Mouse (Mus musculus) limb, embryonic 13.5 days (tissue): ENCODE measurements at regions not wholly inside any gene's neighbourhood (a gene's known extent, or its start where the extent isn't known, plus 50 kb on each side); places are given as distances from the start of the nearest gene placed in this dataset.
"Not testable (repeated sequence)": the region's sequence is repeated elsewhere in the genome, so short reads cannot be mapped to it uniquely, and the experiment has no call there.

Experiments used
- ATAC-seq: fragments of 200-750 bp; cut with Nextera tagmentation; 2 replicates; pipeline ENCODE4 v1.8.0; 2017; ENCODE audit warnings: low read depth, moderate number of reproducible peaks, moderate TSS enrichment; ENCODE audit not compliant: low FRiP score
- H3K27ac ChIP-seq: fragments of 300-500 bp; sonication (generic); 2 replicates; pipeline ENCODE4 v1.5.1; 2015; ENCODE audit warnings: inconsistent platforms, mild to moderate bottlenecking, moderate library complexity
- H3K27me3 ChIP-seq: fragments of 300-500 bp; sonication (generic); 2 replicates; pipeline ENCODE4 v1.6.1; 2015; ENCODE audit warnings: mild to moderate bottlenecking, inconsistent platforms
- H3K36me3 ChIP-seq: fragments of 300-500 bp; sonication (generic); 2 replicates; pipeline ENCODE4 v1.6.1; 2015; ENCODE audit warnings: inconsistent platforms, mild to moderate bottlenecking, moderate library complexity
- H3K4me1 ChIP-seq: fragments of 300-500 bp; sonication (generic); 2 replicates; pipeline ENCODE4 v1.6.1; 2015; ENCODE audit warnings: inconsistent platforms
- H3K4me2 ChIP-seq: fragments of 300-500 bp; sonication (generic); replicated peaks from 2 replicates; pipeline ENCODE4 v1.6.1; 2015; ENCODE audit warnings: inconsistent platforms, mild to moderate bottlenecking, moderate library complexity
- H3K4me3 ChIP-seq: fragments of 300-500 bp; sonication (generic); 2 replicates; pipeline ENCODE4 v1.5.1; 2015; ENCODE audit warnings: moderate library complexity, mild to moderate bottlenecking, inconsistent platforms
- H3K9ac ChIP-seq: fragments of 300-500 bp; sonication (generic); 2 replicates; pipeline ENCODE4 v1.6.1; 2015; ENCODE audit warnings: mild to moderate bottlenecking, inconsistent platforms
- H3K9me3 ChIP-seq: fragments of 300-500 bp; sonication (generic); 2 replicates; pipeline ENCODE4 v1.6.1; 2016; ENCODE audit warnings: inconsistent platforms
- WGBS: fragments of 180-500 bp; shearing (Covaris S2); methylation state at CpG from one replicate; pipeline ENCODE4 v1.1.7; 2015; 5-methylcytosine and 5-hydroxymethylcytosine counted together

DNA sequence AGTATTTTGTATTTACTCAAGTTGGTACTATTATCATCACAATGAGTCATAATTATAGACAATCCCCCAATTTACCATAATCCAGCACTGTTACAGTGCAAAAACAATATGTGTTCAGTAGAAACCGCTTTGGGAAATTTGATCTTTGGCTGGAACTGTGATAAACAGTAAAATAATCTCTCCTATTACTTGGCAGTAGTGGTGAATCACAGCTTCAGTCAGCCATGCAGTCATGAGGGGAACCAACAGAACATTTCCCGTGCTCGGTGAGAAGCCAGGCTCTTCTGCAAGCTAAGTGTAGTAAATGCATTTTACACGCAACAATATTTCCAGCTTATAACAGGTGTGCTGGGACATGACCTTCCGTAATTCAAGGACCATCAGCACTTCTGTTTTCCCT lies 822.7 kb upstream of the Kirrel3 start:
- Histone ChIP-seq H3K4me1 (peaks cover 12% of the 10 kb centered on the region; the same call in 1 of the 2 replicates), H3K4me2 (no peak overlapping the region), H3K27me3 (no peaks in the 10 kb centered on the region), H3K36me3 (no peaks in the 10 kb centered on the region), H3K4me3 (no peak overlapping the region), H3K9ac (no peak overlapping the region), H3K27ac (no peak overlapping the region), H3K9me3 (peaks cover 4% of the 10 kb centered on the region; the same call in 1 of the 2 replicates)
- no peak for ATAC-seq
- 63% methylated on average over 5 of the region's 5 CpGs for WGBS

DNA sequence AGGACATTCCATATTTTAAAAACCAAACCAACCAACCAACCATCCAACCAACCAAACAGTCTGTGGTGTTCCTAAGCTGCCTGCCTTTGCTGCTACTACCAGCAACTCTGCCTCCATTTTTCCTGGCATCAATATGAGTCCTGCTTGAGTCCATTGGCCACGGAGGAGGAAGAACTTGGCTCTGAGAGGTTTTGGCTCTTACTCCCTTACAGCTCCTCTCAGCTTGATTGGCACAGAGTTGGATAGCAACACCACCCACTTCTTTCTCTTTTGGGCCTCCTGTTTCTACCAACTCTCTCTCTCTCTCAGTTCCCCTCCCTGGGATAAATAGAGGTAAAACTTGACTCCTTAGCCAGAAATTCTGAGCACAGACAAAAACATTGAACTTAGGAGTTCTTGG lies 804.6 kb upstream of the Kirrel3 start:
- Histone ChIP-seq H3K27me3 (no peaks in the 10 kb centered on the region), H3K27ac (no peak overlapping the region), H3K4me1 (peaks cover 3% of the 10 kb centered on the region; the same call in 1 of the 2 replicates), H3K9ac (no peak overlapping the region), H3K4me3 (no peak overlapping the region), H3K9me3 (no peaks in the 10 kb centered on the region), H3K36me3 (no peaks in the 10 kb centered on the region), H3K4me2 (no peak overlapping the region)
- no peak for ATAC-seq
- 63% methylated on average over 1 of the region's 1 CpGs for WGBS

DNA sequence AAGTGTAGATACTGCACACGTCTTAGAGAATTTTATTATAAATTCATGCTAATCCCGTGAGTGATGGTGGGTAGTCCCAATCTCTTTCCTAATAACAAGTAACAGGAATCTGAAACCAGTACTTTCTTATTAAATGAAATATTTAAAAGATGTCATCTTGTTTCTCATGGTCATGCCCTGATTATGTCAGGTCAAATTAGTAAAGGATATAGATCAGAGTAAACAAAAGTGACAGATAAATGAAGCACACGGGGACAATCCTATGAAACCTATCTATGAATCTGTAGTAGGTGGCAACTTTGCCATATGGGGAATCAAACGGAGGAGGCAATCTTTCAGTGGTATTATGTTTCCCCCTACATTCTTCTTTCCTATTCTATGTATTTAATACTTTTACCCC lies 794.0 kb upstream of the Kirrel3 start:
- no peak overlapping the region for H3K4me2 ChIP-seq

DNA sequence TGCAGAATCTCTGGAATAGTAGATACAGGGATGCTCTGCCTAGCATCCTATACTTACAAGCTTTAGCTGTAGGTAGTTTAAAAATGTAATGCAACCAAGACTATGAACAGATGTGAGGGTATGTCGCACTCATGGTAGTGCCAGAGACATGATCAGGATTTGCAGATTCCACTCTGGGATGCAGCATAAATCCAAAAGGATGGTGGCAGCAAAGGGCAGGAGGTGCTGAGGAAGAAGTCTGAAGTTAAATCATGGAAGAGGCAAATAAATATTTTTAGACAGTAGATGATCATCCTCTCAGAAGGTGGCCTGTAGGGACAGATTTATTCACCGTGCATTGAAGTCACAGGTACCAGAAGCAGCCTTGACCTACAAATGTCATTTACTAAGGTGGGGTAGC lies 768.1 kb upstream of the Kirrel3 start:
- no peak for ATAC-seq
- H3K4me1 ChIP-seq = no peaks in the 10 kb centered on the region
- H3K4me3 ChIP-seq = no peak overlapping the region
- H3K27me3 ChIP-seq = no peaks in the 10 kb centered on the region
- no peaks in the 10 kb centered on the region for H3K36me3 ChIP-seq
- no peak overlapping the region for H3K27ac ChIP-seq
- H3K9me3 ChIP-seq = no peaks in the 10 kb centered on the region
- H3K4me2 ChIP-seq = no peak overlapping the region
- H3K9ac ChIP-seq = no peak overlapping the region
- 81% methylated on average over 2 of the region's 2 CpGs for WGBS

More for the DNA sequence above, 794.0 kb upstream of the Kirrel3 start:
- Histone ChIP-seq H3K27me3 (no peaks in the 10 kb centered on the region), H3K36me3 (no peaks in the 10 kb centered on the region), H3K9ac (no peak overlapping the region), H3K9me3 (no peaks in the 10 kb centered on the region), H3K4me3 (no peak overlapping the region), H3K4me1 (no peaks in the 10 kb centered on the region), H3K27ac (no peak overlapping the region)
- ATAC-seq = no peak
- WGBS = 71% methylated on average over 4 of the region's 4 CpGs

DNA sequence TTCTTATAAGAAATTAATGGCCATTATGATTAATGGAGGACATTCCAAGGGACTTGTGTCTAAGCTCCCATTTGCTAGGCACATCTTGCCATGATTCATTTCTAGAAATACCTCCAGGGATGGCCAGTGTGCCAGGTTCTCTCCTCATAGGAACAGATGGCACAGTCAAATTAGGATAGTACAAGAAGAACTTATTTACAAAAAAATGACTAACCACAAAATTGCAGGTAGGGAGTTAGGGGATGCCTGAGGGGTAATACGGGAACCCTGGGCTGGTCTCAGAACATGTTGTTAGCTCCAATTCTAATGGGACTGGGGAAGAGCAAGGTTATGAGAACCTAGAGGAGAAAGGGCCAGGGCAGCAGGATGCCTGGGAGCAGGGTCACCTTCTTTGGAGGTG lies 760.9 kb upstream of the Kirrel3 start:
- Histone ChIP-seq H3K4me1 (no peaks in the 10 kb centered on the region), H3K27me3 (no peaks in the 10 kb centered on the region), H3K4me3 (no peak overlapping the region), H3K4me2 (no peak overlapping the region), H3K9me3 (no peaks in the 10 kb centered on the region; the same call in 1 of the 2 replicates), H3K9ac (no peak overlapping the region), H3K36me3 (no peaks in the 10 kb centered on the region), H3K27ac (no peak overlapping the region)
- WGBS = 97% methylated on average over 1 of the region's 1 CpGs
- ATAC-seq = no peak

DNA sequence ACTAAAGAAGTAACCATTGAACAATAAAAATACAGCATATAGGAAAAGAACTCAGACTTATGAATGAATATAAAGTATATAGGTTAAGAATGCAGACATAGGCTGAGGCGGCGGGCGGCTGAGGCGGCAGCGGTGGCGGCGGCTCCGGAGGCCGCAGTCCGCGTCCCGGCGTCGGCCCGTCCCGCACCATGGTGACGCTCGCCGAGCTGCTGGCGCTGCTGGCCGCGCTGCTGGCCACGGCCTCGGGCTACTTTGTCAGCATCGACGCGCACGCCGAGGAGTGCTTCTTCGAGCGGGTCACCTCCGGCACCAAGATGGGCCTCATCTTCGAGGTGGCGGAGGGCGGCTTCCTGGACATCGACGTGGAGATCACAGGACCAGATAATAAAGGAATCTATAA lies 757.6 kb upstream of the Kirrel3 start:
- WGBS = 83% methylated on average over 25 of the region's 37 CpGs

DNA sequence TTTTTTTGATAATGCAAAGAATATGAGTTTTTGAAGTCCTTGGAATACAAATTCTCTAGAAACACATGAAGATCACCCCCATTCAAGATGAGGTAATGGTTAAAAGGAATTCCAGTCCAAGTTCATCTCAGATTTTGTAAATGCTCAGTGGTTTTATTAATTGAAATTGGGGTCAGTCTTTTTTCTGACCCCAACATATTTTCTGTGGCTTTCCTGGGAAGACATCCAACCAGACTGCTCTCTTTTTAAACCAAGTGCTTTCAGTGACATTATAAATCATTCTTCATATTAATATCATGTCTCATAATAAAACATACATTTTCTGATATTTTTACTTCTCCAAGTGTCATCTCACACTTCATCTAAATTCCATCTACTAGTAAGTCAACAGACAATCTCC lies 725.0 kb upstream of the Kirrel3 start:
- H3K4me3 ChIP-seq = no peak overlapping the region
- H3K4me1 ChIP-seq = no peaks in the 10 kb centered on the region
- H3K27ac ChIP-seq = no peak overlapping the region
- no peaks in the 10 kb centered on the region for H3K36me3 ChIP-seq
- no peaks in the 10 kb centered on the region for H3K27me3 ChIP-seq
- no peak for ATAC-seq
- no peaks in the 10 kb centered on the region for H3K9me3 ChIP-seq
- H3K9ac ChIP-seq = no peak overlapping the region
- no peak overlapping the region for H3K4me2 ChIP-seq

More for the DNA sequence above, 757.6 kb upstream of the Kirrel3 start:
- not testable (repeated sequence) for H3K27me3 ChIP-seq, H3K4me2 ChIP-seq, H3K4me3 ChIP-seq, H3K36me3 ChIP-seq, H3K27ac ChIP-seq, H3K4me1 ChIP-seq, H3K9ac ChIP-seq, H3K9me3 ChIP-seq, ATAC-seq

DNA sequence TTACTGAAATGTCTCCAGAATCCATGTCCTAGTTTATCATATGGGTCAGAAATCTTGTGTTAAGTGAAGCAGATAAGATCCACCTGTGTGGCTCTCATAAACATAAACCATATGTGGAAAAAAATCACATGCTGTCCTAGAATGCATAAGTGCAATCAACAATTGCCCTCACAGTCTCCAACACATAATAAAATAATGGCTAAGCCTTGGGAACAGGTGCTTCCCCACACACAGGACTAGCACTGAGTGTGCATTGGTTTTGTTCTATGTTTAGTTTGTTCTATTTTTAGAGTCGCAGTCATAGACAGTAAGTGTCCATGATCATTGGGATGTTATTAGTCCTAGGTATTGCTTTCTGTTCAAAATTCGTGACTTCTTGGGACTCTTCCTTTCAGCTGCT lies 719.5 kb upstream of the Kirrel3 start:
- Histone ChIP-seq H3K9ac (no peak overlapping the region), H3K27me3 (no peaks in the 10 kb centered on the region), H3K36me3 (no peaks in the 10 kb centered on the region), H3K9me3 (no peaks in the 10 kb centered on the region), H3K4me3 (no peak overlapping the region), H3K4me2 (no peak overlapping the region), H3K4me1 (no peaks in the 10 kb centered on the region), H3K27ac (no peak overlapping the region)
- WGBS = 87% methylated on average over 2 of the region's 2 CpGs
- ATAC-seq = no peak

DNA sequence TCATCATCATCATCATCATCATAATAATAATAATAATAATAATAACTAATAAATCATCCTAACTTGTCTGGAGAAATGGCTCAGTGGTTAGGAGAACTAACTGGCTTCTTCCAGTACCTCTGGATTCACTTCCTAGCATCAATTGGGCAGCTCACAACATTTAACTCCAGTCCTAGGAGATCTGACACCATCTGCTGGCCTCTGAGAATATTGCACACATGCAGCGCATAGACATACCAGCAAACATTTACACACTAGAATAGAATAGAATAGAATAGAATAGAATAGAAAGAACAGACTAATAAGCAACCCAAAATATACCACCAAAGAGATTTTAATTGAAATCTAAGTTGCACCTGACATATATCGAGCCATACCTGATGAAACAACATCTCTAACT lies 715.9 kb upstream of the Kirrel3 start:
- no peaks in the 10 kb centered on the region for H3K27me3 ChIP-seq
- no peak for ATAC-seq
- WGBS = 89% methylated on average over 2 of the region's 2 CpGs

DNA sequence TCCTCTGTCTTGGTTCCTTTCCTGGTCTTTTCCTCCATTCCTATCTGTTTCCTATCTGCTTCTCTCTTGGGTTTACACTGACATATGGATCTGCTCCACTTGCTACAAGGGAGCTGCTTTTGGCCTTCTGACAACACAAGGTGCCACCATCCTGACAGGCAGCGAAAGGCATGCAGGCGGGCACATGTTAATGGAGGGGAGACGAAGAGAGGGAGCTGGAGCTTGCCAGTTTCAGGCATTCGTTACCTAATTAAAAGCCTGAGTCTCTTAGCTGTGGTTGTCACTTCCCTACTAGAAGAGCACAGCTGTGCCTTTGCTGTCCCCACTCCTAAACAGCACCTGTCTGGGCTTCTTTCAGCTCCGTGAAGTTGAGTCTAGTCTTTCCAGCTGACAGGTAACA lies 711.5 kb upstream of the Kirrel3 start:
- WGBS = 66% methylated on average over 5 of the region's 5 CpGs
- Histone ChIP-seq H3K4me3 (no peak overlapping the region), H3K9me3 (no peaks in the 10 kb centered on the region), H3K27me3 (no peaks in the 10 kb centered on the region), H3K27ac (no peak overlapping the region), H3K4me1 (no peaks in the 10 kb centered on the region), H3K9ac (no peak overlapping the region), H3K4me2 (no peak overlapping the region), H3K36me3 (no peaks in the 10 kb centered on the region)
- ATAC-seq = no peak

More for the DNA sequence above, 715.9 kb upstream of the Kirrel3 start:
- no peak overlapping the region for H3K27ac ChIP-seq
- H3K36me3 ChIP-seq = no peaks in the 10 kb centered on the region
- no peaks in the 10 kb centered on the region for H3K4me1 ChIP-seq
- no peak overlapping the region for H3K4me3 ChIP-seq
- no peak overlapping the region for H3K9ac ChIP-seq
- H3K4me2 ChIP-seq = no peak overlapping the region
- H3K9me3 ChIP-seq = no peaks in the 10 kb centered on the region

DNA sequence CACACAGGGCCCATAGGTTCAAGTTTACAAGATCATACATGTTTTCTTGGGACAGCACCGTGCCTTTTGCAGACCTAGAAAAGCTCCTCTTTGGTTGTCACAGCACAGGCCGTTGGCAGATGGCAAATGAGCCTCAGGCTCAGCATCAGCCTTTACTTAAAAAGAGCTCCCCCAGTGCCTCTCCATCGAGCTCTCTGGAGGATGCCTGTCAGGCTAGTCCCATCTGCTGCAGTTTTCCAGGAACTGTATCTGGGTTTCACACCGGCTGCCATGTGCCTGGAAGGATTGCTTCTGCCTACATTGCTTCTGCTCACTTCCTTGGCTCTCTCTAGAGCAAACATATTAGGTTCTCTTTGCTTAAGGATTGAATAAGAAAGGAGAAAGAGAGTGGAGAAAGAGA lies 695.1 kb upstream of the Kirrel3 start:
- H3K36me3 ChIP-seq = no peaks in the 10 kb centered on the region
- H3K4me1 ChIP-seq = no peaks in the 10 kb centered on the region
- H3K9ac ChIP-seq = no peak overlapping the region
- WGBS = 75% methylated on average over 4 of the region's 4 CpGs
- H3K27ac ChIP-seq = no peak overlapping the region
- no peak overlapping the region for H3K4me2 ChIP-seq
- no peaks in the 10 kb centered on the region for H3K9me3 ChIP-seq
- no peak for ATAC-seq
- H3K27me3 ChIP-seq = no peaks in the 10 kb centered on the region
- no peak overlapping the region for H3K4me3 ChIP-seq

DNA sequence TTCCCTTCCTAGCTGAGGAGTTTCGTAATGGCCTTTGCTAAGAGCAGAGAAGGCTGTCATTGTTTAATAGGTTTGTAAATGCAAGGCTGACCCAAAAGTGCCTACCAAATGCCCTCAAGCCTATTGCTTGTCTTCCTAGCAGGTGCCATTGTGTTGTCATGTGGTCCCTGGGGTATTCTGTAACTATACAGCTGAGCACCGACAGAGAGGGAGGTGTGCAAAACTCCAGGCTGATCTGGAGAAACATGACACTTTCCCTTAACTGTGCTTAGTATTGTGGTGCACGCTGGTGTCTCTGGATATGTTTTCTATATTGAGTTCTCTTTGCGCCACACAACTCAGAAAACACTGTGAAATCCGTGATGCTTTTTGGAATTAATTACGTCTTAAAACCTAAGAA lies 685.4 kb upstream of the Kirrel3 start:
- no peaks in the 10 kb centered on the region for H3K9me3 ChIP-seq
- H3K9ac ChIP-seq = no peak overlapping the region
- no peak overlapping the region for H3K4me2 ChIP-seq
- no peaks in the 10 kb centered on the region for H3K36me3 ChIP-seq
- 0 out of 2 replicates have a peak, but pooled peaks cover 3% of the 10 kb centered on the region for H3K4me1 ChIP-seq
- no peak overlapping the region for H3K27ac ChIP-seq
- ATAC-seq = no peak; the same call in 1 of the 2 replicates
- no peaks in the 10 kb centered on the region for H3K27me3 ChIP-seq
- H3K4me3 ChIP-seq = no peak overlapping the region
- WGBS = 56% methylated on average over 6 of the region's 6 CpGs

DNA sequence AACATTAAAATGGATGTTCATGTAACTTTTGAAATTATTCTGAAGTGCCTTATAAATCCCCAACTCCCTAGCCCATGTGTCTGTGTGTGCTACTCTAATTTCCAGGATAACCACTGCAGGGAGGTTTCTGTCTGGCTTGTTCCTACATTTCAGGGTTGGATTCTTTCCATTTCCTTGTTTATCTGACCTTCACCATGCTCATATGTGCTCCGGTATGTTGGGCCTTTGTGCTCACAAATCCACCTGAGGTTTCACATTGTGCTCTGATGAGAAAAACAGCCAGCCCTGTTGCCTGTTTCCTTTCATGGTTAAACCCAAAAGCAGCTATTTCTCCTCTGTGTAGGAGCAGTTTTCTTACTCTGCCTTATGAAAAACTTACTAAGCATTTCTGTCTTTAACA lies 684.9 kb upstream of the Kirrel3 start:
- Histone ChIP-seq H3K4me2 (no peak overlapping the region), H3K27me3 (no peaks in the 10 kb centered on the region), H3K4me1 (0 out of 2 replicates have a peak, but pooled peaks cover 3% of the 10 kb centered on the region), H3K9me3 (no peaks in the 10 kb centered on the region), H3K36me3 (no peaks in the 10 kb centered on the region), H3K4me3 (no peak overlapping the region), H3K27ac (peak overlapping the region; percentile 55; the same call in 1 of the 2 replicates), H3K9ac (no peak overlapping the region)
- 27% methylated on average over 1 of the region's 1 CpGs for whole genome bisulfite sequencing
- ATAC-seq = peak; percentile 64
